Mouse (Mus musculus) brown adipose tissue, adult 24 weeks (tissue): ENCODE results near the gene Ralgapa1. TPM values are rescaled to one million over a fixed set of nuclear protein-coding genes. Genes with fewer than 3 reads are reported as not detected.
"Not testable (repeated sequence)": the region's sequence is repeated elsewhere in the genome, so short reads cannot be mapped to it uniquely, and the experiment has no call there.

Experiments
- H3K27ac ChIP-seq: fragments of 200-500 bp; replicated peaks from 2 replicates; pipeline ENCODE4 v1.5.1; 2012; ENCODE audit warnings: low read depth, mild to moderate bottlenecking, low read length
- H3K4me1 ChIP-seq: fragments of 200-500 bp; 2 replicates; pipeline ENCODE4 v1.6.1; 2012; ENCODE audit warnings: low read length, mixed read lengths; ENCODE audit not compliant: control insufficient read depth, insufficient read depth, insufficient read length
- H3K4me3 ChIP-seq: fragments of 200-500 bp; 2 replicates; pipeline ENCODE4 v1.5.1; 2012; ENCODE audit warnings: low read depth, mild to moderate bottlenecking, low read length, moderate library complexity; ENCODE audit not compliant: insufficient read depth
- polyA plus RNA-seq: library from polyadenylated mRNA; stranded (reverse); fragments of >200 nt; gene quantifications from 2 replicates; pipeline ENCODE4 v1.2.4, GENCODE M21; 2012; ENCODE audit not compliant: missing spikeins, insufficient read depth, insufficient read length

The Ralgapa1 gene
- polyA plus RNA-seq, 1 experiment, result 24.8 TPM

GRCm38 (mm10) chr12:55559184-55559855 lies 261.6 kb downstream of the Ralgapa1 start:
- H3K4me3 ChIP-seq, result no peak overlapping the region
- no peak overlapping the region for H3K27ac ChIP-seq
- no peaks in the 10 kb centered on the region for H3K4me1 ChIP-seq

DNA sequence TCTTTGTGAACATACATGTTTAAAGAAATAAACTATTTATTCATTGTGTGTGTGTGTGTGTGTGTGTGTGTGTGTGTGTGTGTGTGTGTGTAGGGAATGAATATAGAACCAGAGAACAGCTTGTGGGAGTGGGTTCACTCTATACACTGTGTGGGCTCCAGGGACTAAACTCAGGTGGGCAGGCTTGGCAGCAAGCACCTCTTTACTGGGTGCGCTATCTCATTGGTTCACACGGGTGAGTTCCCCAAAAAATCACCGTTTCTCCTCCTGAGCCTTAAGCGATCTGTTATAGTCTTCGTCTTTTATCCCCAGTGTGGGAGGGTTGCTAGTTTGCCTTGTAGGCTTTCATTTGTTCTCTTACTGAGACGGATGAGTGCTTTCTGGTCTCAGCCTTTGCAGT lies 263.1 kb downstream of the Ralgapa1 start:
- no peak overlapping the region for H3K4me3 ChIP-seq
- H3K4me1 ChIP-seq, result no peaks in the 10 kb centered on the region
- H3K27ac ChIP-seq, result no peak overlapping the region

- H3K4me3 ChIP-seq, H3K27ac ChIP-seq, H3K4me1 ChIP-seq: not testable (repeated sequence)
Measured at GRCm38 (mm10) chr12:55554901-55555300, 266.1 kb downstream of the Ralgapa1 start.

Other genes starting within 250 kb of the Ralgapa1 start
- not detected in 2 replicates for gene Insm2, start 221.7 kb downstream of the Ralgapa1 start, polyA plus RNA-seq
- gene Brms1l, start 15.2 kb upstream of the Ralgapa1 start, polyA plus RNA-seq, result 15.7 and 16.4 TPM in 2 replicates